Mouse (Mus musculus) thymus, postnatal 4 days (tissue): ENCODE measurements around the gene Tnrc18.

Source experiments
- DNase-seq: peaks from one replicate; pipeline ENCODE4 v3.0.0; 2021

Tnrc18 gene

DNA sequence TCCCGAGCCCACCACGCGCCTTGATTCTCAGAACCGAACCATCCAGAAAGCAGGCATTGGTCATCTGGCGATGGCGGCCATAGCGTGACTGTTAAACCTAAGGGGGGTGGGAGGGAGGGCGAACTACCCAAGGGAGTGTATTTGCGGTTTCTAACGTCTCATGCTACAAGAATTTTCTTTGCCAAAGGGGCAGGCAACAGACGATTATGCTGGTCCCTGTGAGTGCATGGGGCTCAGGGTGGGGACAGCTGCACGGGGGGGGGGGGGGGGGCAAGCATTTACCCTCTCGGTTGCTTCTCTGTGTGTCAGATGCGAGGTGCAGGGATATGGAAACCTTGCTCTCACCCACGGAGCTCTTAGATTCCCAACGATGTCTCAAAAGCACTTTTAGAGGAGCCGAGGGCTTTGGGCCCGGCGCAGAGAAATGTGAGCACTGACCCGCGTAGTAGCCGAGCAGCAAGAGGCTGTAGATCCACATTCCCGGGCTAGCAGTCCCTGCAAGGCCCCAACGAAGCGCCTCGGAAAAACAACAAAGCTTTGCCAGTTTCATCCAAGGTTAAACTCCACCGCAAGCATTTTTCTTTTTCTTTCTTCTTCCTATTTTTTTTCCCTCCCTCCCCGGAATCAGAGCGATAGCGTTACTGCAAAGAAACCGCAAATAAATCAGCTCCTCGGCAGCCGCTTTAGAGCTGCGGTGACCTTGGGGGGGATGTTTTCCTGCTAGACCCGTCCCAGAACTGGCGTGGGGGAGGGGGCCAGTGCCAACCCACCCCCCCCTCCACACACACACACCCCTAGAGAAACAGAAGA, 5.0 kb upstream of the Tnrc18 start:
- DNase-seq = no peak

DNA sequence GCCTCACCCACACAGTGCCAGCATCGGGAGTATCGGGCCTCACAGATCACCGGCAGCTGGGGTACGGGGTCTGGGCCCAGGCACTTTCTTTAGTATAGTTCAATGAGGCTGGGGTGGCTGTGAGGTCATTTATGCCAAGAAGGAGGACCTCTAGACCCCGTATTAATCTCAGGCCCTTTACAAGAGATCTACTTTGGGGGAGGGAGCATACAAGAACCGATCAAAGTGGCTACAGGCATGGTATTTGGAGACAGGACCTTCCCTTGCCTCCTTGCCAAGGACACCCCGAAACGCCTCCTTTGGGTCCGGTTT, 4.5 kb upstream of the Tnrc18 start:
- no peak for DNase-seq

DNA sequence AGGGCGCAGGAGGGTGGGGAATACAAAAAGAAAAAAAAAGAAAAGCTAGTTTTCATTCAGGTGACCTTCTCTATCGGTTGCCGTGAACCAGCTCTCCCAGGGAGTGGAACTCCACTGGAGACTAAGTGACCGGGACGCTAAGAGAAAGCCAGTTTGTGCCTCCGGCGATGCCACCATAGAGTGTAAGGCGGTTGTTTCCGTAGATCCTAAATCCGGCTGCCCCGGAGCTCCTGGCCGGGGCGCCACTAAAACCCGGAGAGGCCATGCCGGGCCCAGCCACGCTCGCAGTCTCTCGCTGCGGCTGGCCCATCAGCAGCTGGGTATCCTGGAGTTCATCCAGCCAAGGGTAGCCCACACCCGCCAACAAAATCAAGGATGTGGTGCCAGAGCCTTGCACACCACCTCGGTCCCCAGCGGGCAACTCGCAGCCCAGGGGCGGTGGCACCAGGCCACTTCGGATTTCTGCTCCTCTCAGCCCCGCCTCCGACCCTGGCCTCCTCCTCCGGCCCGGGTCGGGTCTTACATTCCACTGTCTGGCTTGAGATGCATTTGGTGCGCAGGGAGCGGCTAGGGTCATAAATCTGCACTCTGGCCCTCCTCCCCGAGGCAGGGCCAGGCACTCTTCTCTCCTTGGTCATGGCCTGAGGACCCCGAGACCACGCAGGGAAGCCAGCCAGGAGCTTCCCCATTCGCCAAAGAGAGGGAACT, 4.0 kb upstream of the Tnrc18 start:
- peak; percentile 50 for DNase-seq

- peak; percentile 34 for DNase-seq
Observed at GRCm38 (mm10) chr5:142820276-142821265, 3.1 kb upstream of the Tnrc18 start.

GRCm38 (mm10) chr5:142819385-142820275, 2.2 kb upstream of the Tnrc18 start:
- peak; percentile 34 for DNase-seq

- peak; percentile 35 for DNase-seq
Observed at GRCm38 (mm10) chr5:142818435-142819360, 1.2 kb upstream of the Tnrc18 start.

DNA sequence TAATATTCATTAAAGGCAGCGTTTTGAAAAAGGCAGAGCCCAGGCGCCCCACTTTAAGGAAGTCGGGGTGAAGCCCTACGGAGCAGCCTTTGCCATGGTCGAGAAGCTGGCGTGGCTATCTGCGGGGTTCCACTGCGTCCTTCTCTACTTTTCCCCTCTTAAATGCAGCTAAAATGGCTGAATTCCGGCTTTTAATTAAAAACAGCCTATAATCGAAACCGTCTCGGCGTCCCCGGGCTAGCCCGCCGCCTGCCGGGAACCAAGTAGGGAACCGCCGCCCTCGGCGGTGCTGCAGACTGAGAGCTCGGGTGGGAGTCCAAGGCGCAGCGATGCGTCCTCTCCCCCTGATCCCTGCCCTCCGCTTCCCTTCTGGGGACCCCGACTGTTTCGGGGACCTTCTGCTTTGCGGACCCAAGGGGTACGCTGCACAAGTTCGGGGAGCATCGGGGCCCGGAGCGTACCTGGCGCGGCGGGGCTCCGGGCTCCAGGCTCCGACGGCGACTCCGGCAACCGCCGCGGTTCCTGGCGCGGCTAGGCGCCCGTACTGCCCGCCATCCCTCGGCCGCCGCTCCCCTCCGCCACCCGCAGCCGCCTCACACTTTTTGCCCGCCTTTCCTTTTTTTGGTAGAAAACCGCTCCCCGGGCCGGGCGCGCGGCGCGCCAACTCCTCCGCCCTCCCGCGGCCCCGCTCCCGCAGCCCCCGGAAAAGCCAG, 495 bp downstream of the Tnrc18 start:
- peak; percentile 69 for DNase-seq

- DNase-seq = peak; percentile 41
Observed at GRCm38 (mm10) chr5:142816031-142816810, 1.2 kb downstream of the Tnrc18 start.

- DNase-seq = peak; percentile 28
Observed at GRCm38 (mm10) chr5:142815421-142816001, 2.0 kb downstream of the Tnrc18 start.

DNA sequence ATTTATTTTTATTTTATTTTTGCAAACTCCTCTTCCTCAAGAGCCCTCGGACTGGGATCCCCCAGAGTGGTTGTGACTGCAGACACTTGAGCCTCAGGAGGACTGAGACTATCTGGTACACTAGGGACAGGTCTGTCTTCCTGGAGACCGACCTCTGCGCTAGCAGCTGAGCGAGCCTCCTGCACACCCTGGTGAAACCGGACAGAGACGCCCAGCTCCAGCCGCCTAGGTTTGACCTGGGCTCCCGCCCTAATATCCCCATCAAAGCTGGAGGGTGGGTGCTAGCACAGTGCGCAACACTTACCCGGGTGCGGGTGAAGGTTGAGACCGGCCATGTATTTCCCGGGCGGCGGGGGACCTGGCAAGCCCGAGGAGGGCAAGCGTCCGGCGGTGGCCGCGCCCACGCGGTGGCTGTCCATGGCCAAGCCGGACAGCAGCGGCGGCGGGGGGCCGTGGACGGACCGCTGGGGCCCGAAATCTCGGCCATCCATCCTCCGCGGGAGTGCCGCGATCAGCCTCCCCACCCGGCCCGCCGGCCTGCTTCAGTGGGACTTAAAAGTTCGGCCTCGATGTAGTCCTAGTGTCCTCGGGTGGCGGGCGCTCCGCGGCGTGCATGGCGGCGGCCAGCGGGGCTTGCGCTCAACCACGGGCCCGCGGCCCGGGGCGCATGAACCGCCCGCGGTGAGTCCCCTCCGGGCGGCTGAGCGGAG, 2.6 kb downstream of the Tnrc18 start:
- peak; percentile 49 for DNase-seq

- peak; percentile 37 for DNase-seq
Observed at GRCm38 (mm10) chr5:142814161-142814651, 3.3 kb downstream of the Tnrc18 start.

- DNase-seq = no peak
Observed at GRCm38 (mm10) chr5:142813722-142814111, 3.7 kb downstream of the Tnrc18 start.

GRCm38 (mm10) chr5:142812976-142813721, 4.3 kb downstream of the Tnrc18 start:
- DNase-seq = no peak

- DNase-seq = no peak
Observed at GRCm38 (mm10) chr5:142812621-142812975, 4.9 kb downstream of the Tnrc18 start.

DNA sequence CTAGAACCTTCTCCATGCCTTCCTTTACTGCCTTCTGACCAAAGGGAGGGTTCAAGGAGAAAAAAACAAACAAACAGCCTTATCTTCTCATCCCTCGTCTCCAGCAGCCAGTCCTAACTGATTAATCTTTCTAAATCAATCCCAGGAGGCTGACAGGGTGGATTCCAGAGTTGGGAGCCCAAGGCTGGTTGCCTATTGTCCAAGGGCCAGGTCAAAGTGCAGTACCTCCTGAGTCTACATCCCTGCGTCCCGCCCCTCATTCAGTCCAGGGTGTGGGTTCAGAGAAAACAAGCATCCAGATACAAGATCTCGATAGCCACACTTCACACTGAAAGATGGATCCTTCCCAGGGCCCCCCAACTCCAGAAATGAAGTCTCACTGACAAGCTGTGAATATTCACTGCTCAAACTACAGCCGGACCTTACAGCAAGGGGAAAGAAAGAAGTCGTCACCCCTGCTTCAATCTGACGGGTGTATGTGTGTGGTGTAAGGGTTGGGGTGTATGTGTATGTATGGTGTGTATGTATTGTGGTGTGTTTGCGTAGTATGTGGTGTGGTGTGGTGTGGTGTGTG, 5.5 kb downstream of the Tnrc18 start:
- DNase-seq = no peak

GRCm38 (mm10) chr5:142810710-142811599, 6.5 kb downstream of the Tnrc18 start:
- no peak for DNase-seq
